Mouse (Mus musculus) limb, embryonic 12.5 days (tissue): ENCODE results near the gene Rad51ap2. TPM values are rescaled to one million over a fixed set of nuclear protein-coding genes. Genes with fewer than 3 reads are reported as not detected.

Experiments
- ATAC-seq: fragments of 200-750 bp; cut with Nextera tagmentation; 2 replicates; pipeline ENCODE4 v1.8.0; 2017; ENCODE audit warnings: low read depth, moderate TSS enrichment; ENCODE audit not compliant: insufficient number of reproducible peaks, insufficient read depth, low FRiP score, low TSS enrichment
- H3K27ac ChIP-seq: fragments of 300-500 bp; sonication (generic); 2 replicates; pipeline ENCODE4 v1.5.1; 2016; ENCODE audit warnings: mild to moderate bottlenecking, moderate library complexity
- H3K27me3 ChIP-seq: fragments of 300-500 bp; sonication (generic); 2 replicates; pipeline ENCODE4 v1.6.1; 2016; ENCODE audit warnings: mild to moderate bottlenecking, moderate library complexity
- H3K36me3 ChIP-seq: fragments of 300-500 bp; sonication (generic); 2 replicates; pipeline ENCODE4 v1.6.1; 2016; ENCODE audit warnings: mild to moderate bottlenecking, moderate library complexity
- H3K4me1 ChIP-seq: fragments of 300-500 bp; sonication (generic); replicated peaks from 2 replicates; pipeline ENCODE4 v1.6.1; 2016
- H3K4me2 ChIP-seq: fragments of 300-500 bp; sonication (generic); 2 replicates; pipeline ENCODE4 v1.6.1; 2016; ENCODE audit warnings: mild to moderate bottlenecking, moderate library complexity
- H3K4me3 ChIP-seq: fragments of 300-500 bp; sonication (generic); replicated peaks from 2 replicates; pipeline ENCODE4 v1.5.1; 2016; ENCODE audit warnings: mild to moderate bottlenecking
- H3K9ac ChIP-seq: fragments of 300-500 bp; sonication (generic); replicated peaks from 2 replicates; pipeline ENCODE4 v1.6.1; 2016; ENCODE audit warnings: mild to moderate bottlenecking, moderate library complexity
- H3K9me3 ChIP-seq: fragments of 300-500 bp; sonication (generic); 2 replicates; pipeline ENCODE4 v1.6.1; 2016; ENCODE audit warnings: mild to moderate bottlenecking, moderate library complexity
- WGBS: fragments of 180-500 bp; shearing (Covaris S2); methylation state at CpG from one replicate; pipeline ENCODE4 v1.1.7; 2016; 5-methylcytosine and 5-hydroxymethylcytosine counted together
- polyA plus RNA-seq: library from polyadenylated mRNA; unstranded; fragments of >200 nt; fragmentation: Nextera tagmentation; extraction: Ambion mirVana; gene quantifications from 2 replicates; pipeline ENCODE4 v1.2.1, GENCODE M21; 2016

Gene Rad51ap2
- polyA plus RNA-seq, 1 experiment from 2014 or later, result 0.29 TPM

- peaks cover 43% of the 10 kb centered on the region for H3K27me3 ChIP-seq
- H3K9me3 ChIP-seq, result no peaks in the 10 kb centered on the region
- H3K36me3 ChIP-seq, result no peaks in the 10 kb centered on the region
- no peak overlapping the region for H3K27ac ChIP-seq
- H3K4me2 ChIP-seq, result peak overlapping the region; percentile 71
- no peak overlapping the region for H3K9ac ChIP-seq
- H3K4me3 ChIP-seq, result peak overlapping the region; percentile 43
- ATAC-seq, result peak; percentile 63; the same call in 1 of the 2 replicates
- H3K4me1 ChIP-seq, result peaks cover 8% of the 10 kb centered on the region; the same call in 1 of the 2 replicates
- WGBS, result 18% methylated on average over 17 of the region's 17 CpGs
Observed at GRCm38 (mm10) chr12:11437266-11437906, 18.5 kb upstream of the Rad51ap2 start.

- Histone ChIP-seq H3K36me3 (no peaks in the 10 kb centered on the region), H3K4me2 (peak overlapping the region; percentile 71), H3K9ac (no peak overlapping the region), H3K27ac (no peak overlapping the region), H3K4me1 (peaks cover 8% of the 10 kb centered on the region; the same call in 1 of the 2 replicates), H3K27me3 (peaks cover 43% of the 10 kb centered on the region), H3K9me3 (no peaks in the 10 kb centered on the region), H3K4me3 (peak overlapping the region; percentile 43)
- WGBS, result 24% methylated on average over 23 of the region's 23 CpGs
- ATAC-seq, result 0 out of 2 replicates have a peak, but pooled peaks have one; percentile 10
Observed at GRCm38 (mm10) chr12:11437907-11438447, 17.9 kb upstream of the Rad51ap2 start.

GRCm38 (mm10) chr12:11454146-11454545 is 1.7 kb upstream of the Rad51ap2 start:
- no peak overlapping the region for H3K9ac ChIP-seq
- ATAC-seq, result no peak
- H3K27ac ChIP-seq, result no peak overlapping the region
- H3K4me3 ChIP-seq, result no peak overlapping the region
- H3K4me1 ChIP-seq, result no peaks in the 10 kb centered on the region
- no peaks in the 10 kb centered on the region for H3K9me3 ChIP-seq
- peaks cover 12% of the 10 kb centered on the region for H3K27me3 ChIP-seq
- WGBS, result 73% methylated on average over 5 of the region's 5 CpGs
- no peak overlapping the region for H3K4me2 ChIP-seq
- H3K36me3 ChIP-seq, result no peaks in the 10 kb centered on the region

- peaks cover 12% of the 10 kb centered on the region for H3K27me3 ChIP-seq
- peak overlapping the region; percentile 62 for H3K4me3 ChIP-seq
- no peaks in the 10 kb centered on the region for H3K4me1 ChIP-seq
- no peak overlapping the region for H3K27ac ChIP-seq
- peak; percentile 73; the same call in 1 of the 2 replicates for ATAC-seq
- H3K9me3 ChIP-seq, result no peaks in the 10 kb centered on the region
- 5% methylated on average over 11 of the region's 11 CpGs for WGBS
- H3K4me2 ChIP-seq, result peak overlapping the region; percentile 83
- H3K9ac ChIP-seq, result peak overlapping the region; percentile 64
- no peaks in the 10 kb centered on the region for H3K36me3 ChIP-seq
Observed at GRCm38 (mm10) chr12:11456213-11456612, 334 bp downstream of the Rad51ap2 start.

DNA sequence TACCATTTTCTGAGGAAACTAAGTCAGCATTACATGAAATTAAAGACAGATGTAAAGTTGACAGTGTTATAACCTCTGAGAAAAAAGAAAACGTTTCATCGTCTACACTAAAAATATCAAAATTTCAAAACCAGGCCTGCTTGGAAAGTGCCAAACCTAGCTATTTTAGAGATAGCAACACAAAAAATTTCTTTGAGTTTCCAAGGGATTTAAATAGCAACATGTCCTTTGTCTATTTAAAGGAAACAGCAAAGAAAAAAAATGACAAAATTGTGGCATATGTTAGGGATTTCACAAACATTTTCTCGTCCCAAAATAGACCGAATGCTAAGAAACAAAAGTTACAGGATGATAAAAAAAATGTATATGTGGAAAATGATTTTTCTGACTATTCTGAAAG is 753 bp downstream of the Rad51ap2 start:
- Histone ChIP-seq H3K9me3 (no peaks in the 10 kb centered on the region), H3K27me3 (peaks cover 12% of the 10 kb centered on the region), H3K36me3 (no peaks in the 10 kb centered on the region), H3K4me3 (peak overlapping the region; percentile 62), H3K27ac (no peak overlapping the region), H3K9ac (no peak overlapping the region), H3K4me1 (no peaks in the 10 kb centered on the region), H3K4me2 (peak overlapping the region; percentile 83)
- no peak for ATAC-seq
- WGBS, result 75% methylated on average over 4 of the region's 4 CpGs

Other genes with a start within 250 kb of the Rad51ap2 start
- gene Msgn1, start 247.1 kb upstream of the Rad51ap2 start, polyA plus RNA-seq, result not detected in 2 replicates
- gene Gen1, start 190.3 kb upstream of the Rad51ap2 start, polyA plus RNA-seq, result 13.1 and 14.3 TPM in 2 replicates
- 158 and 161 TPM in 2 replicates for gene Smc6, start 190.2 kb upstream of the Rad51ap2 start, polyA plus RNA-seq
- 0.53 and 1.0 TPM in 2 replicates for gene Vsnl1, start 19.5 kb upstream of the Rad51ap2 start, polyA plus RNA-seq